Mouse (Mus musculus): ENCODE measurements at regions not wholly inside any gene's neighbourhood (a gene's known extent, or its start where the extent isn't known, plus 50 kb on each side); places are given as distances from the start of the nearest gene placed in this dataset.

DNA sequence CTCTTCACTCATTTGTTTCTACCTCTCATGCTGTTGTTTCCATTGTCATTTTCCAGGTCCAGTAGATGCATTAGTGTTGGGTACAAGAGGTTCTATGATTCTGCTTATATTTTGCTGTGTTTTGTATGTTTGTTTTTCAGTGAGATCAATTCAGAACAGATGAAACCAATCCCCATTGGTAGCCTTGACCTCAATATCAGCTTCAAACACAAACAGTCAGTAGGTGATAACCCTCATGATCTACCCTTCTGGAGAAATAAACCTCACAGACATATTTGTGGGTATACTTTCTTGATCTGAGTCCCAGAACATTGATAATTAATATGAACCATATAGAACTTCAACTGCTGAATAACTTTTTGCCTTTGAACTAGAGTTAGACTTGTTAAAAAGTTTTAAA is 969.3 kb upstream of the Lrrc6 start:
- in situ Hi-C loops (cut with MboI; ENCODE audit: low pct_ligation_motif_present, low pct_unique_long_range_greater_than_20kb, low sequenced_read_pairs) (no loop called here), dilution Hi-C loops (cut with MboI; ENCODE audit: extremely low pct_ligation_motif_present, extremely low pct_unique_long_range_greater_than_20kb, low sequenced_read_pairs) (no loop called here)
- H3K27me3 ChIP-seq (replicated peaks) = no peaks in the 10 kb centered on the region
- H3K27ac ChIP-seq (ENCODE audit: insufficient read depth, low read depth) = no peak overlapping the region
- no peak overlapping the region for H3K4me3 ChIP-seq (replicated peaks in 1 of 3; ENCODE audit: low read depth in 2 of 3, low read length in 2 of 3, poor library complexity in 1 of 3)
- no peak overlapping the region for H3K9ac ChIP-seq (ENCODE audit: insufficient read depth, low read depth)
- no peaks in the 10 kb centered on the region for H3K9me3 ChIP-seq (replicated peaks; ENCODE audit: low read length)
- no peaks in the 10 kb centered on the region for H3K79me2 ChIP-seq (replicated peaks; ENCODE audit: control insufficient read depth, extremely low read depth, insufficient read depth, poor library complexity, severe bottlenecking)
- no peaks in the 10 kb centered on the region for H3K4me1 ChIP-seq (ENCODE audit: control insufficient read depth in 1 of 2, insufficient read depth in 2 of 2)
- no peak for TF ChIP-seq CHD1 (IDR thresholded peaks at IDR 0.05; ENCODE audit: low read depth, low read length)
- TF ChIP-seq MEF2A (IDR thresholded peaks at IDR 0.05; ENCODE audit: borderline replicate concordance, low read depth, low read length) = no peak
- TF ChIP-seq PAX5 (IDR thresholded peaks at IDR 0.05; ENCODE audit: low read length) = no peak
- TF ChIP-seq ZNF384 (IDR thresholded peaks at IDR 0.05; ENCODE audit: low read depth, low read length) = no peak
- no peak for TF ChIP-seq E2F4 (IDR thresholded peaks at IDR 0.05; ENCODE audit: insufficient replicate concordance, low read depth, low read length)
- TF ChIP-seq CHD2 (IDR thresholded peaks at IDR 0.05; ENCODE audit: low read length) = no peak
- TF ChIP-seq USF1 (IDR thresholded peaks at IDR 0.05; ENCODE audit: low read depth, low read length) = no peak
- TF ChIP-seq MXI1 (IDR thresholded peaks at IDR 0.05; ENCODE audit: low read depth, low read length) = no peak
- TF ChIP-seq ETS1 (conservative IDR thresholded peaks at IDR 0.05; ENCODE audit: low read depth, low read length) = no peak
- no peak for TF ChIP-seq RAD21 (IDR thresholded peaks at IDR 0.05; ENCODE audit: low read depth, low read length)
- no peak for TF ChIP-seq MAFK (IDR thresholded peaks at IDR 0.05; ENCODE audit: insufficient replicate concordance, low read length)
- TF ChIP-seq BHLHE40 (IDR thresholded peaks at IDR 0.05; ENCODE audit: low read depth, low read length) = no peak
- DNase-seq (ENCODE audit: extremely low read depth) = no peak
- no peak overlapping the region for H3K4me2 ChIP-seq (ENCODE audit: insufficient read depth, low read depth, poor library complexity, severe bottlenecking)
- no peaks in the 10 kb centered on the region for H3K36me3 ChIP-seq (replicated peaks in 1 of 2; ENCODE audit: control insufficient read depth in 1 of 2, insufficient read depth in 1 of 2, low read length in 1 of 2)

GRCm38 (mm10) chr15:67467404-67468345 is 967.0 kb upstream of the Lrrc6 start:
- H3K79me2 ChIP-seq (replicated peaks; ENCODE audit: control insufficient read depth, extremely low read depth, insufficient read depth, poor library complexity, severe bottlenecking) = no peaks in the 10 kb centered on the region
- H3K9me3 ChIP-seq (replicated peaks; ENCODE audit: low read length) = no peaks in the 10 kb centered on the region
- dilution Hi-C loops (cut with MboI; ENCODE audit: extremely low pct_ligation_motif_present, extremely low pct_unique_long_range_greater_than_20kb, low sequenced_read_pairs) (no loop called here), in situ Hi-C loops (cut with MboI; ENCODE audit: low pct_ligation_motif_present, low pct_unique_long_range_greater_than_20kb, low sequenced_read_pairs) (no loop called here)
- H3K9ac ChIP-seq (ENCODE audit: insufficient read depth, low read depth) = no peak overlapping the region
- TF ChIP-seq JUND (conservative IDR thresholded peaks at IDR 0.05; ENCODE audit: low read depth, low read length) = no peak
- no peak for TF ChIP-seq NELFE (IDR thresholded peaks at IDR 0.05; ENCODE audit: low read depth, low read length)
- no peak for TF ChIP-seq MEF2A (IDR thresholded peaks at IDR 0.05; ENCODE audit: borderline replicate concordance, low read depth, low read length)
- TF ChIP-seq ZNF384 (IDR thresholded peaks at IDR 0.05; ENCODE audit: low read depth, low read length) = no peak
- TF ChIP-seq ELF1 (IDR thresholded peaks at IDR 0.05; ENCODE audit: low read depth, low read length) = no peak
- TF ChIP-seq TCF12 (IDR thresholded peaks at IDR 0.05; ENCODE audit: low read depth, low read length) = no peak
- no peak for TF ChIP-seq ZKSCAN1 (IDR thresholded peaks at IDR 0.05; ENCODE audit: borderline replicate concordance, low read depth, low read length)
- DNase-seq (ENCODE audit: extremely low read depth) = no peak
- H3K27ac ChIP-seq (ENCODE audit: insufficient read depth, low read depth) = no peak overlapping the region
- H3K27me3 ChIP-seq (replicated peaks) = no peaks in the 10 kb centered on the region
- no peaks in the 10 kb centered on the region for H3K4me1 ChIP-seq (ENCODE audit: control insufficient read depth in 1 of 2, insufficient read depth in 2 of 2)
- H3K4me3 ChIP-seq (replicated peaks in 1 of 3; ENCODE audit: low read depth in 2 of 3, low read length in 2 of 3, poor library complexity in 1 of 3) = no peak overlapping the region
- no peaks in the 10 kb centered on the region for H3K36me3 ChIP-seq (replicated peaks in 1 of 2; ENCODE audit: control insufficient read depth in 1 of 2, insufficient read depth in 1 of 2, low read length in 1 of 2)
- no peak overlapping the region for H3K4me2 ChIP-seq (ENCODE audit: insufficient read depth, low read depth, poor library complexity, severe bottlenecking)

Measured in CH12.LX (cell line).